Mouse (Mus musculus) layer of hippocampus, adult 8-10 months (tissue): ENCODE measurements at regions not wholly inside any gene's neighbourhood (a gene's known extent, or its start where the extent isn't known, plus 50 kb on each side); places are given as distances from the start of the nearest gene placed in this dataset.

Experiments
- DNase-seq, 2 experiments: peaks; one replicate each; pipeline ENCODE4 v3.0.0; 2022; ENCODE audit warnings: low spot score in 2 of 2

DNA sequence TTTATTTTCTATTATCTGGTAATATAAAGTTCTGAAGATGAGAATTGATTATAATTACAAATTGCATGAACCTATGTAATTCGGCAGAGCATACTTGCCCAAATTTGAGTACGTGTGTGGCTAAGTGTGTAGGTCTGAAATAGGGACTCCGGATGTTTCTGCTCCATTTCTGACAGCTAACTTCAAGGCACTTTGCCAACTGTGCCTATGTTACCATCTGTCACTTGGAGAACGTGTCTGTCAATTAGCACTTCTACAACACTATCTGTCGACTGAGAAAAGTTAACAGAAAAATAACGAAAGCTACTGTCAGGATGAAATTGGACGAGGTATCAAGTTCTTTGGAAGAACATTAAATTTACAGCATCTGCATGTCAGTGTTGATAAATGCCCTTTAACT is 702.0 kb upstream of the Lrfn5 start:
- DNase-seq = peak; percentile 45 to 71
